Mouse (Mus musculus) embryonic facial prominence, embryonic 11.5 days (tissue): ENCODE data around the gene Adssl1. TPM values are rescaled to one million over a fixed set of nuclear protein-coding genes. Genes with fewer than 3 reads are reported as not detected.
A peak's percentile ranks its signal among the peaks of the same experiment; 100 is the strongest.

Experiments used
- ATAC-seq: fragments of 200-750 bp; cut with Nextera tagmentation; replicated peaks from 2 replicates; pipeline ENCODE4 v1.8.0; 2017; ENCODE audit warnings: low read depth; ENCODE audit not compliant: insufficient number of reproducible peaks, low FRiP score, low TSS enrichment
- DNase-seq: peaks from one replicate; pipeline ENCODE4 v3.0.0-alpha.2; 2015; ENCODE audit warnings: low spot score
- H3K27ac ChIP-seq: fragments of 300-500 bp; sonication (generic); replicated peaks from 2 replicates; pipeline ENCODE4 v1.5.1; 2014; ENCODE audit warnings: mild to moderate bottlenecking, low read depth, low read length, control low read depth
- H3K27me3 ChIP-seq: fragments of 300-500 bp; sonication (generic); 2 replicates; pipeline ENCODE4 v1.6.1; 2014; ENCODE audit warnings: mild to moderate bottlenecking, low read length, moderate library complexity, mixed read lengths; ENCODE audit not compliant: control insufficient read depth, insufficient read depth
- H3K36me3 ChIP-seq: fragments of 300-500 bp; sonication (generic); replicated peaks from 2 replicates; pipeline ENCODE4 v1.6.1; 2014; ENCODE audit warnings: low read depth, mild to moderate bottlenecking, low read length, moderate library complexity, mixed read lengths; ENCODE audit not compliant: control insufficient read depth, insufficient read depth
- H3K4me1 ChIP-seq: fragments of 300-500 bp; sonication (generic); 2 replicates; pipeline ENCODE4 v1.6.1; 2014; ENCODE audit warnings: low read length, mixed read lengths; ENCODE audit not compliant: control insufficient read depth, insufficient read depth
- H3K4me2 ChIP-seq: fragments of 300-500 bp; sonication (generic); 2 replicates; pipeline ENCODE4 v1.6.1; 2014; ENCODE audit warnings: low read depth, mild to moderate bottlenecking, control low read depth, low read length, moderate library complexity
- H3K4me3 ChIP-seq: fragments of 300-500 bp; sonication (generic); 2 replicates; pipeline ENCODE4 v1.5.1; 2014; ENCODE audit warnings: low read depth, low read length, control low read depth
- H3K9ac ChIP-seq: fragments of 300-500 bp; sonication (generic); replicated peaks from 2 replicates; pipeline ENCODE4 v1.6.1; 2014; ENCODE audit warnings: mild to moderate bottlenecking, control low read depth, low read length
- H3K9me3 ChIP-seq: fragments of 300-500 bp; sonication (generic); replicated peaks from 2 replicates; pipeline ENCODE4 v1.6.1; 2016; ENCODE audit warnings: mild to moderate bottlenecking, low read length, inconsistent platforms, mixed read lengths; ENCODE audit not compliant: control insufficient read depth
- WGBS: fragments of 180-500 bp; shearing (Covaris S2); extraction: QIAGEN DNeasy Blood & Tissue Kit; methylation state at CpG from one replicate; pipeline ENCODE4 v1.1.7; 2014; 5-methylcytosine and 5-hydroxymethylcytosine counted together
- polyA plus RNA-seq: library from polyadenylated mRNA; unstranded; fragments of >200 nt; fragmentation: Nextera tagmentation; extraction: Ambion mirVana; gene quantifications from 2 replicates; pipeline ENCODE4 v1.2.1, GENCODE M21; 2014

The Adssl1 gene
- polyA plus RNA-seq, 1 experiment from 2014 or later: 4.2 TPM

DNA sequence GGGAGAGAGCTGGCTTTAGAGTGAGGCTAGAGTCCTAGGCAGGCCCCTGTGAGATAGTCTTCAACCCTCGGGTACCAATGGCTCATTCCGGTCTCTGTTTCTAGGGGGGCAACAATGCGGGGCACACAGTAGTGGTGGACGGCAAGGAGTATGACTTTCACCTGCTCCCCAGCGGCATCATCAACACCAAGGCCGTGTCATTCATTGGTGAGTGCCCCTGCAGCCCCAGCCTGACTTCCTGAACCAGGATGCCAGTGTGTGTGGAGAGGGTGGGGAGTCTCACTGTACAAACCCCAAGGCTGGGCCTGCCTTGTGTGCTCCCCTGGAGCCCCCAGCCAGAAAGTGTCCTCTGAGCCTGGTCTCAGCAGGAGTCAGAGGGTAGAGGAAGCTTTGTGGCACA lies 8.4 kb downstream of the Adssl1 start:
- H3K4me1 ChIP-seq: peaks cover 3% of the 10 kb centered on the region

DNA sequence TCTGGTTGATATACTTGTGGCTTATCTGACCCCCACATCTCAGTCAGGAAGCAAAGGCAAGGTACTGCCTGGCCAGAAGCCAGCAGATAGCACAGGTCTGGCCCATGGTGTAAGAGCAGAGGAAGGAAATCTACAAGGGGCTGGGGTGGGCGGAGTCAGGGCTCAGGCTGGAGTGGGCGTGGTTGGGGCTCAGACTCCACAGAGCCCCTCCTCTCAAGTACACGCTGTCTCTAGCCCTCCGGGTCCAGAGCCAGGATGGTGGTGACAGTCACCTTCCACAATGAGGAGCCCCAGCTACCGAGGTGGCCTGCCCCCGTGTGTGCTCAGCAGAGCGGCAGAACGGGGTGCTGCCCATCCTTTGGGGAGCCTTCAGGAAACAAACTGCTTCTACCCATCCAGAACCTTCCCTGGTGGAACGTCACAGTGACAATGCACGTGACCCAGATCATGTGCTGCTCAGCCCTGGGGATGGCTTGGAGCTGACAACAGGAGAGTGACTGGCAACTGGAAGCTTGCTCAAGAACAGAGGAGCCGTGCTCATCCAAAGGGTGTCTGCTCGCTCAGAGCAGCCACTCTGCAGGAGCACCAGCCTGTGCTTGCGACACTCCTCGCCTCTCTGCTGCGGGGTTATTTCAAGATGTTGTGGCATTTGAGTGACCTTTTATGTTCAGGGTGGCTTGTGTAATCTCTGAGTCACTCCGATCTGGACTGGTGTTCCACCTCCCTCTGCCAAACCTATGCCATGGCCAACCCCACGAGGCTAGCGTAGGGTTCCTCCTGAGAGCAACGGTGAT lies 9.3 kb downstream of the Adssl1 start:
- Histone ChIP-seq H3K9ac (0 out of 2 replicates have a peak overlapping the region, but pooled peaks have one; percentile 34), H3K4me3 (peak overlapping the region; percentile 17; the same call in 1 of the 2 replicates), H3K27ac (no peak overlapping the region), H3K36me3 (no peaks in the 10 kb centered on the region), H3K4me1 (peaks cover 3% of the 10 kb centered on the region), H3K4me2 (peak overlapping the region; percentile 56), H3K9me3 (no peaks in the 10 kb centered on the region), H3K27me3 (no peaks in the 10 kb centered on the region)
- DNase-seq (peak; percentile 82), ATAC-seq (peak; percentile 71)
- 35% methylated on average over 19 of the region's 19 CpGs for WGBS

More for the DNA sequence above, 8.4 kb downstream of the Adssl1 start:
- no peak overlapping the region for H3K27ac ChIP-seq
- H3K4me3 ChIP-seq: no peak overlapping the region
- no peaks in the 10 kb centered on the region for H3K9me3 ChIP-seq
- H3K9ac ChIP-seq: no peak overlapping the region; the same call in 1 of the 2 replicates
- ATAC-seq (no peak), DNase-seq (no peak)
- 87% methylated on average over 6 of the region's 6 CpGs for WGBS
- no peaks in the 10 kb centered on the region for H3K27me3 ChIP-seq
- H3K4me2 ChIP-seq: no peak overlapping the region
- H3K36me3 ChIP-seq: no peaks in the 10 kb centered on the region

DNA sequence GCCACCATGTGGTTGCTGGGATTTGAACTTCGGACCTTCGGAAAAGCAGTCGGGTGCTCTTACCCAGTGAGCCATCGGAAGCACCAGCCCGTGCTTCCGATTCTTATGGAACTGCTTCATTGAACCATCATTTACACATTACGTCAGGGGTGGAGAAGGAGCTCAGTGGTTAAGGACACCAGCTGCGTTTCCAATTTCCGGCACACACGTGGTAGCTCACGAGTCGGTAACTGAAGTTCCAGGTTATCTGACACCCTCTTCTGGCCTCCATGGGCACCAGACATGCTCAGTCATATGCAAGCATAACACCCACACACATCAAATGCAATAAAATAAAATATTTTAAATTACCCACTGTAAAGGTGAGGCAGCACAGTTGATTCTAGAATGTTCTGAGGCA lies 10.2 kb downstream of the Adssl1 start:
- Histone ChIP-seq H3K27me3 (no peaks in the 10 kb centered on the region), H3K4me1 (peaks cover 3% of the 10 kb centered on the region), H3K4me3 (no peak overlapping the region), H3K27ac (no peak overlapping the region), H3K36me3 (no peaks in the 10 kb centered on the region), H3K9me3 (no peaks in the 10 kb centered on the region), H3K9ac (no peak overlapping the region), H3K4me2 (no peak overlapping the region)
- ATAC-seq (no peak), DNase-seq (no peak)
- 91% methylated on average over 12 of the region's 12 CpGs for WGBS

DNA sequence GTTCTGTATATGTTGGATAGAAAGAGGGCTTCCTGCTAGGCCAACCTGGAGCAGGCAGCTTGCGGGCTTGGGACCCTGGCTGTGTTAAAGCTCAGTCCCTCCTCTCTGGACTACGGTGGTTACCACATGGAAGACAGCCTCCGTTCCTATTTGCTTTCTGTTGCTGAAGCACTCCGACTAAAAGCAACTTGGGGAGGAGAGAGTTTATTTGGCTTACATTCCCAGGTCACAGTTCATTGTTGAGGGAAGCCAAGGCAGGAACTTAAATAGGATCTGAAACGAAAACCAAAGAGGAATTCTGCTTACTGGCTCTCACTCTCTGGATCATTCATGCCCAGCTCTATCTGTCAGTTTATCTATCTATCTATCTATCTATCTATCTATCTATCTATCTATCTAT lies 11.0 kb downstream of the Adssl1 start:
- 74% methylated on average over 5 of the region's 5 CpGs for WGBS

DNA sequence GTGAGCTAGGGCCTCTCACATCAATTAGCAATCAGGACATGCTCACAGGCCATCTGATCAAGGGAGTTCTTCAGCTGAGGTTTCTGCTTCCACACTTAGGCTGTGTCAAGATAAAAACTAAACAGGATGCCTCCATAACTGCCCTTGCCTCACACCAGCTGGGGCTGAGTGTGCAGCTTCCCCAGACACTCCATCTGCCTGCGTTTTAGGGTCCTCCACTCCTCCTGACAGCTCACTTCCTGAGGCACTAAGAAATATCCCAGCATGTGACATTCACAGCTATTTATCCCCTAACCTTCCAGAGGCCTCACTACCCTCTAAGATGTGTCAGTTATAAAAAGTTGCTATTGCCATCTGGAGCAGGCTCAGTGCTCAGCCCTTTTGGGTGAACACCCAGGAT lies 11.6 kb downstream of the Adssl1 start:
- whole genome bisulfite sequencing: 35% methylated on average over 1 of the region's 1 CpGs
- H3K36me3 ChIP-seq: no peaks in the 10 kb centered on the region
- no peaks in the 10 kb centered on the region for H3K27me3 ChIP-seq
- peaks cover 3% of the 10 kb centered on the region for H3K4me1 ChIP-seq
- no peaks in the 10 kb centered on the region for H3K9me3 ChIP-seq
- DNase-seq (no peak), ATAC-seq (no peak)
- H3K9ac ChIP-seq: no peak overlapping the region
- no peak overlapping the region for H3K4me3 ChIP-seq
- H3K27ac ChIP-seq: no peak overlapping the region
- no peak overlapping the region for H3K4me2 ChIP-seq

More for the DNA sequence above, 11.0 kb downstream of the Adssl1 start:
- ATAC-seq: no peak
- DNase-seq: no peak
- Histone ChIP-seq H3K4me3 (no peak overlapping the region), H3K9me3 (no peaks in the 10 kb centered on the region), H3K27me3 (no peaks in the 10 kb centered on the region), H3K27ac (no peak overlapping the region), H3K4me1 (peaks cover 3% of the 10 kb centered on the region), H3K4me2 (no peak overlapping the region), H3K36me3 (no peaks in the 10 kb centered on the region), H3K9ac (no peak overlapping the region)

DNA sequence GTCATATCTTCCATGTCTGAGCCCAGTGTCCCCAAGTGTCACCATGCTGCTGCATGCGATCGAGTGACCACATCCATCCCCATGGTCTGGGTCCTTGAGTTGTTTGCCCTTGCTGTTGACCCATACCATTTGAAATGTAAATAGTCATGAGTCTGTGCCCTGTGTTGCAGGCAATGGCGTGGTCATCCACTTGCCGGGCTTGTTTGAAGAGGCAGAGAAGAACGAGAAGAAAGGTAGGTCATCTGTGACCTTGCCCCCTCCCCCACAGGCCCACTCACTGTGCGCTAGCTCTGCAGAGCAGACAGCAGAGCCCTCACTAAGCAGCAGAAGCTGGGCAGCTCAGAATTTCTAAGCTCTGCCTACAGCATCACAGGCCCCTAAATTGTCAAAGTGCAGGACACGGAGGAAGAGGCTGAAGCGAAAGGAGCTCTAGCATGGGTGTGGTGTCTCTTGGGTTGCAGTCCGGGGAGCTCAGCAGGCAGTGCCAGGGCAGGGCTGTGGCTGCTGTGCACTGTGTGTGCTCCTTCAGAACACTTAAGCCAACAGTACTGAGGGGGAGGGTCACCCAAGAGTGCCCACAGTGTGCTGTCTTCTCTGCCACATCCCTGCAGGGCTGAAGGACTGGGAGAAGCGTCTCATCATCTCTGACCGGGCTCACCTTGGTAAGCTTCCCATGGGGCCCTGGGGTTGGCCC lies 12.4 kb downstream of the Adssl1 start:
- no peaks in the 10 kb centered on the region for H3K36me3 ChIP-seq
- H3K27me3 ChIP-seq: no peaks in the 10 kb centered on the region
- H3K9ac ChIP-seq: no peak overlapping the region
- H3K27ac ChIP-seq: no peak overlapping the region
- 77% methylated on average over 11 of the region's 11 CpGs for WGBS
- no peaks in the 10 kb centered on the region for H3K9me3 ChIP-seq
- H3K4me3 ChIP-seq: no peak overlapping the region
- peaks cover 3% of the 10 kb centered on the region for H3K4me1 ChIP-seq
- ATAC-seq: no peak
- no peak overlapping the region for H3K4me2 ChIP-seq
- DNase-seq: no peak

DNA sequence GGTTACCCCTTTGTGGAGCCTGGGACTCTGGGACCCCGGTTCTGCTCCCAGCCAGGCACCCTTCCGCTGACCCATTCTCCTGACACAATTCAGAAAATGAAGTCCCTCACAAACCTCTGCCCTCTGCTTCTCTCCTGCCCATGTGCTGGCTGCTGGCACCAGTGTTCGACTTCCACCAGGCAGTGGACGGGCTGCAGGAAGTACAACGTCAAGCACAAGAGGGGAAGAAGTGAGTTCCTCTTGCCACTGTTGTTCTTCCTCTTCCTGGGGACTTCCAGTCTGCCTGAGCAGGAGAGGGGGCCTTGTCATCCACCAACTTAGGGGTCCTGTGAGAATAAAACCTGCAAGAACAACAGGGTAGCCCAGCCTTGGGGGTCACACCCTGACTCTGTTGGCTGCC lies 13.1 kb downstream of the Adssl1 start:
- 76% methylated on average over 5 of the region's 5 CpGs for WGBS
- Histone ChIP-seq H3K9me3 (no peaks in the 10 kb centered on the region), H3K4me1 (peaks cover 3% of the 10 kb centered on the region), H3K27ac (no peak overlapping the region), H3K36me3 (no peaks in the 10 kb centered on the region), H3K4me2 (no peak overlapping the region), H3K9ac (no peak overlapping the region), H3K4me3 (no peak overlapping the region), H3K27me3 (no peaks in the 10 kb centered on the region)
- DNase-seq (no peak), ATAC-seq (no peak)

DNA sequence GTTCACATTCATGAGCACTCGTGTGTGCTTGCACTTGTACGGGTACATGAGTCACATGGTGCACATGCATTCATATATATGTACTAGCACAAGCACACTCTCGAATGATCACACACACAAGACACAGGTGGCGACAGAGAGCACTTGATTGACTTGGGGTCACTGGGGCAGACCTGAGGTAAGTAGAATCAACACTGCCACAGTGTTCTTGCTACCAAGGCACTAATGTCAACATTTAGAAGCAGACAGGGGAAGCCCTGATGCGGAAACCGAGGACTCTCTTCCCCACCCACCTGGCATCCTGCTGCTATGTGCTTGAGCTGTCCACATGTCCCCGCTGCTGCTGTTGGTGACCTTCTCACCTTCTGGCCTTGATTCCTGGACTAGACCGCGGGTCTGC lies 13.8 kb downstream of the Adssl1 start:
- no peak overlapping the region for H3K9ac ChIP-seq
- H3K4me1 ChIP-seq: peaks cover 3% of the 10 kb centered on the region
- DNase-seq (no peak), ATAC-seq (no peak)
- H3K27ac ChIP-seq: no peak overlapping the region
- no peaks in the 10 kb centered on the region for H3K27me3 ChIP-seq
- WGBS: 63% methylated on average over 9 of the region's 9 CpGs
- no peaks in the 10 kb centered on the region for H3K36me3 ChIP-seq
- H3K9me3 ChIP-seq: no peaks in the 10 kb centered on the region
- no peak overlapping the region for H3K4me2 ChIP-seq
- H3K4me3 ChIP-seq: no peak overlapping the region
